Mouse (Mus musculus) E14TG2a.4 (cell line): ENCODE measurements around the gene Nr6a1.

Experiments used
- H3K27me3 ChIP-seq: 2 replicates; pipeline ENCODE4 v1.6.1; 2014; ENCODE audit warnings: low read length, control low read depth; ENCODE audit not compliant: insufficient read depth
- H3K36me3 ChIP-seq: 2 replicates; pipeline ENCODE4 v1.6.1; 2014; ENCODE audit warnings: low read length, control low read depth; ENCODE audit not compliant: insufficient read depth
- H3K4me1 ChIP-seq: replicated peaks from 2 replicates; pipeline ENCODE4 v1.6.1; 2014; ENCODE audit warnings: low read depth, low read length, control low read depth
- H3K4me3 ChIP-seq: replicated peaks from 2 replicates; pipeline ENCODE4 v1.5.1; 2014; ENCODE audit warnings: mild to moderate bottlenecking, low read length
- H3K9me3 ChIP-seq: 2 replicates; pipeline ENCODE4 v1.6.1; 2014; ENCODE audit warnings: low read length, control low read depth
- CTCF ChIP-seq: conservative IDR thresholded peaks from 2 replicates; pipeline ENCODE4 v1.5.1; 2014; ENCODE audit warnings: low read length
- NANOG ChIP-seq: IDR thresholded peaks from 2 replicates; pipeline ENCODE4 v1.6.1; 2014; ENCODE audit warnings: borderline replicate concordance, low read length, mixed read lengths
- POU5F1 ChIP-seq: IDR thresholded peaks from 2 replicates; pipeline ENCODE4 v1.6.1; 2014; ENCODE audit warnings: low read length, borderline replicate concordance

Nr6a1 gene

DNA sequence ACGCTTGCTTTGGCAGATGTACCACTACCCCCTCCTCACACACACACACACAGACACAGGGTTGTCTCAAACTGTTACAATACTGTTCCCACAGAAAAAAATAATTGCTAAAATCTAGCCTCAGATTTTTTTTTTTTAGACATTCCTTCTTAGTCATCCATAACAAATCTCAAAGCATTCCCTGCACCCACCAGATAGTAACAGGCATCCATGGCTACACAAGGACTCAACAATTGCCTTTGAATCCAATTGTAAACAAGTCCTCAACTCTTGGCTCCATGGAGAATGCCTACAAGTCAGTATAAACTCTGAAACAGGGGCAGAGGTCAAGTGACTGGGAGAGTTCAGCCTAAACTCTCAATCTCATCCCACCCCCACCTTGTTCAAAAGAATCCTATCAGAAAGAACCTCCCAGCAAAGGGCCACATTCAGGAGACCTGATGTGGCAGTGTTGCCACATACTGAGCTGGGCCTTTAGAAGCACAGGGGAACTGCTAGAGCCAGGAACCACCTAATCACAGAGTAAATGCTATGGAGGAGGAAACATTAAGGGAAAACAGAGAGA is 52.9 kb downstream of the Nr6a1 start:
- H3K9me3 ChIP-seq = no peaks in the 10 kb centered on the region
- TF ChIP-seq CTCF (no peak), POU5F1 (no peak), NANOG (no peak)
- peaks cover 15% of the 10 kb centered on the region for H3K4me1 ChIP-seq
- no peaks in the 10 kb centered on the region for H3K36me3 ChIP-seq
- H3K4me3 ChIP-seq = no peak overlapping the region
- no peaks in the 10 kb centered on the region for H3K27me3 ChIP-seq

DNA sequence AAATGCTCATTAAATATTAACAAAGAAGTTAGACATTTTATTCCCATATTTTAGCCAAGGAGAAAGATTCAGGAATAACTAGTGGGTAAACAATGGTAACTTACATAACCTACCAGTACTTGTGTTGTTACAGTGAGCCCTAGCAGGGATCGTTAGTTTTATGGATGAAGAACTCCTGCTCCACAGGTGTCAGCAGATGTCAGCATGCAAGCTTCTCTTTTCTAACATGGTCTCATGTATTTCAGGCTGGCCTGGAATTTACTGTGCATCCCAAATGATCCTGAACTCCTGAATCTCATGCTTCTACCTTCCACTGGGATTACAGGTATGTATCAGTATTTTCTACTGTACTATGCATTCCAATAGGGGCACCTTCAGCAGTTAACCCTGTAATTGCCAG is 54.8 kb downstream of the Nr6a1 start:
- TF ChIP-seq POU5F1 (no peak), NANOG (no peak), CTCF (no peak)
- Histone ChIP-seq H3K4me1 (peaks cover 15% of the 10 kb centered on the region), H3K36me3 (no peaks in the 10 kb centered on the region)

DNA sequence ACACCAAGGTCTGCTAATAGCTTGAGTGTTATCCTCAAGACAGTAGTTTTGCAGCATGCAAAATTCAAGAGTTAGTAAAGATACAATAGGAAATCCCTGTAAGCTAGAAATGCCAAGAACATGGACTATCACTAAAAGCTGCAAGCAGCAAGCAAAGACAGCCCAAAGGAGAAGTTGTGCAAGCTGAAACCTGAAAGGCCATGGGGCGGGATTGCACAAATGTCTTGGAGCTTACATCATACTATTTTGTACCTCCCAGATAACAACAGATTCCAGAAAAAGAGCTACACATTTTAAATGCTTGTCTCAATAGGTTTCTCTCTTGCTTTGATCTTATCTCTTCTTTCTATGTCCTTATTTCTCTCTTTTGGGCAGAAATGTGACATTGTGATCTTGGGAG is 60.8 kb downstream of the Nr6a1 start:
- H3K4me3 ChIP-seq = no peak overlapping the region
- no peaks in the 10 kb centered on the region for H3K9me3 ChIP-seq
- TF ChIP-seq NANOG = no peak
- TF ChIP-seq CTCF = no peak
- no peak for TF ChIP-seq POU5F1
- H3K27me3 ChIP-seq = no peaks in the 10 kb centered on the region
- H3K4me1 ChIP-seq = no peaks in the 10 kb centered on the region
- H3K36me3 ChIP-seq = no peaks in the 10 kb centered on the region

More for the DNA sequence above, 54.8 kb downstream of the Nr6a1 start:
- no peak overlapping the region for H3K4me3 ChIP-seq
- H3K9me3 ChIP-seq = no peaks in the 10 kb centered on the region
- H3K27me3 ChIP-seq = no peaks in the 10 kb centered on the region

DNA sequence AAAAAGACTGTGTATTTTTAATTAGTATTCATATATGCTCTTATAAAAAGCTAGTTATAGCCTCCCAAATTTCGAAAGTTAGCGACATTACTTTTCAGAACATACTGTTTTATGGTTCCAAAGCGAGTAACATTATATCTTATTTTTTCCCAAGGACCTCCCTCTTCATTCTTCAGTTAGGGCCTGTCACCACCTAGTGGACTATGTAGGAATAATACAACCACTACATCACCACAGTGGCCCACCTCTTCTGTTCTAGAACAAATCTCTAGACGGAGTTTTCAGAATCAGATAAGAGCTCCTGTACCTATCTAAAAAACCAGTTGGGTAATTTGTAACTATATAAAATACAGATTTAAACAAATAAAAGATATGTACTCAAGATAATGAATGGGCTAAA is 63.5 kb downstream of the Nr6a1 start:
- Histone ChIP-seq H3K9me3 (no peaks in the 10 kb centered on the region), H3K27me3 (no peaks in the 10 kb centered on the region), H3K36me3 (no peaks in the 10 kb centered on the region), H3K4me1 (no peaks in the 10 kb centered on the region), H3K4me3 (no peak overlapping the region)
- TF ChIP-seq CTCF (peak; percentile 57), POU5F1 (no peak)

DNA sequence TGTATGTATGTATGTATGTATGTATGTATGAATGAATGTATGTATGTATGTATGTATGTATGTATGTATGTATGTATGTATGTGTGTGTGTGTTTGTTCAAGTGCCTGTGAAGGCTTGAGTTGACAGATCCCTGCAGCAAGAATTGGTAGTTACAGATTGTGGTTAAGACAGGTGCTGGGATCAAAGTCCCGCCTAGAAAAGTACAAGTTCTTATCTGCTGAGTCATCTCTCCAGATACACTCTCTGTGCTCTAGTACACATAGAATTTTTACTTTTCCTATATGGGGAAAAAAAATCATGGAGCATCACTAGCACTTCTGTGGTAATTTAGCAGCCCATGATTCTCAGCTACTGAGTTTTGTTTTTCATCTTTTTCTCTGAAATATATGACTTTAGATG is 75.7 kb downstream of the Nr6a1 start:
- Histone ChIP-seq H3K4me3 (no peak overlapping the region), H3K9me3 (no peaks in the 10 kb centered on the region), H3K27me3 (no peaks in the 10 kb centered on the region), H3K4me1 (peaks cover 28% of the 10 kb centered on the region), H3K36me3 (0 out of 2 replicates have a peak, but pooled peaks cover 2% of the 10 kb centered on the region)
- TF ChIP-seq CTCF (no peak), NANOG (no peak), POU5F1 (no peak)

DNA sequence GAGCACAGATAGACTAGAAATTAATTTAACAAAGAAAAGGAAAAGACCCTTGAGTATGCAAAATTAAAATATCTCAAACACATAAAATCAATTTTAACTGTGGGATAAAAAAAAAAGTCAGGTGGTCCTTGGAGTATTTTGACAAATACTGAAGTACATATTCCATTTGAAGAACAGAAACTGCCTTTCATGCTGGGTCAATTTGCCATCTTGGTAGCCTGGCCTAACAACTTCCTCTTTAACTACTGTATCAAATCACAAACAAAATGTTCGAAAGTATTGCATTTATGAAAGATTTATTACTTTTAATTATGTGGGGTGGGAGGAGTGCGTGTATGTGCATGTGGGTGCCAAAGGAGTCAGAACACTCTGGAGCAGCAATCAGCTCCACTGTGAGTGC is 81.2 kb downstream of the Nr6a1 start:
- no peaks in the 10 kb centered on the region for H3K4me1 ChIP-seq
- no peak for TF ChIP-seq POU5F1
- no peak for TF ChIP-seq NANOG
- no peak for TF ChIP-seq CTCF
- H3K4me3 ChIP-seq = no peak overlapping the region
- H3K36me3 ChIP-seq = no peaks in the 10 kb centered on the region
- no peaks in the 10 kb centered on the region for H3K27me3 ChIP-seq
- H3K9me3 ChIP-seq = no peaks in the 10 kb centered on the region

DNA sequence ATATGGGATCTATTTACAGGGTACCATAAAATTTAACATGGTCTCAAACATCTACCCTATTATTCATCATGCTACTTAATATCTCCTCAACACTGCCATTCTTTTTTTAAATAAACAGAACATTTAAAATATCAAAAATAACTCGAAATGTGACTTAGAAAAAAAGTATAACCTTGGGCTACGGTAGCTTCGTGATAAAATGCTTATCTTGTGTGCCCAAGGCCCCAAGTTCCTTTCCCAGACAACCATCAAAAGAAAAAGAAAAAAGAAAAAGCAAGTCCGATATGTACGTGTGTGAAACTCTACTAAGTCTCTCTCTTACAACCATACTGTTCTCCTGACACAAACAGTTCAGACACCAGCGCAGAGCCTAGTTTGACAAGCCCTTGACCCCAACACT is 92.0 kb downstream of the Nr6a1 start:
- Histone ChIP-seq H3K27me3 (no peaks in the 10 kb centered on the region), H3K4me1 (peaks cover 5% of the 10 kb centered on the region), H3K4me3 (no peak overlapping the region), H3K36me3 (no peaks in the 10 kb centered on the region), H3K9me3 (no peaks in the 10 kb centered on the region)
- no peak for TF ChIP-seq POU5F1

DNA sequence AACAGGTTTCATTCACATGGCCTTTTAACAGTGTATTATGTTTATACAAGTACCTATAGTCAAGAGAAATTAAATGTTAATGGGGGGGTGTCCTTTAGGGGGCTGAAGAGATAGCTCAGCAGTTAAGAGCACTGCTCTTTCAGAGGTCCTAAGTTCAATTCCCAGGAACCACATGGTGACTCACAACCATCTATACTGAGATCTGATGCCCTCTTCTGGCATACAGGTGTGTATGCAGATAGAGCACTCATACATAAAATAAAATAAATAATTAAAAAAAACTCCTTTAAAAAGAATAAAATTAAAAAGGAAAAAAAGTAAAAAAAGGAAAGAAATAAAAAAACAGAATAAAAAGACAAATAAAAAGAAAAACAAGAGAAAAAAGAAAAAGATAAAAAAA is 95.5 kb downstream of the Nr6a1 start:
- TF ChIP-seq CTCF (0 out of 2 replicates have a peak, but pooled peaks have one; percentile 4), NANOG (no peak)
- no peaks in the 10 kb centered on the region for H3K4me1 ChIP-seq
- no peaks in the 10 kb centered on the region for H3K27me3 ChIP-seq
- H3K36me3 ChIP-seq = no peaks in the 10 kb centered on the region
- no peaks in the 10 kb centered on the region for H3K9me3 ChIP-seq
- H3K4me3 ChIP-seq = no peak overlapping the region

DNA sequence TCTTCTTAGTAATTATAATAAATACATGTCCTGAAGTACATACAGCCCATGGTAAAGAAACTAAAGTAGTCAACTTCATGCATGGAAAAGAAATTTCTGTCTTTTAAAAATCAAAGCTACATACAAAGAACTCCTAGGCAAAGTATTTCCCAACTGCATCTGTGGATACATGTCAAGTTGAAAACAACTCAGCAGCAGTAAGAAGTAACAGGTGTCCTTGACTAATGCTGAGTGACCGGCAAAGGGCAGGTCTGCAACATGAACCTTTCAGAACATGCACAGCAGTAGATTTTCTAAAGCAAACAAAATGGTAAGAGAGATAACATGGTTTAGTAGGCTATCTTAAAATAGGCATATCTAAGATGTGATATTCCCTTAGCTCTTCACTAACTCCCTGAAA is 98.0 kb downstream of the Nr6a1 start:
- Histone ChIP-seq H3K4me3 (no peak overlapping the region), H3K4me1 (peaks cover 10% of the 10 kb centered on the region), H3K27me3 (no peaks in the 10 kb centered on the region), H3K9me3 (no peaks in the 10 kb centered on the region), H3K36me3 (no peaks in the 10 kb centered on the region)
- TF ChIP-seq POU5F1 (no peak), NANOG (no peak), CTCF (no peak)
